In the genomic region with DNA sequence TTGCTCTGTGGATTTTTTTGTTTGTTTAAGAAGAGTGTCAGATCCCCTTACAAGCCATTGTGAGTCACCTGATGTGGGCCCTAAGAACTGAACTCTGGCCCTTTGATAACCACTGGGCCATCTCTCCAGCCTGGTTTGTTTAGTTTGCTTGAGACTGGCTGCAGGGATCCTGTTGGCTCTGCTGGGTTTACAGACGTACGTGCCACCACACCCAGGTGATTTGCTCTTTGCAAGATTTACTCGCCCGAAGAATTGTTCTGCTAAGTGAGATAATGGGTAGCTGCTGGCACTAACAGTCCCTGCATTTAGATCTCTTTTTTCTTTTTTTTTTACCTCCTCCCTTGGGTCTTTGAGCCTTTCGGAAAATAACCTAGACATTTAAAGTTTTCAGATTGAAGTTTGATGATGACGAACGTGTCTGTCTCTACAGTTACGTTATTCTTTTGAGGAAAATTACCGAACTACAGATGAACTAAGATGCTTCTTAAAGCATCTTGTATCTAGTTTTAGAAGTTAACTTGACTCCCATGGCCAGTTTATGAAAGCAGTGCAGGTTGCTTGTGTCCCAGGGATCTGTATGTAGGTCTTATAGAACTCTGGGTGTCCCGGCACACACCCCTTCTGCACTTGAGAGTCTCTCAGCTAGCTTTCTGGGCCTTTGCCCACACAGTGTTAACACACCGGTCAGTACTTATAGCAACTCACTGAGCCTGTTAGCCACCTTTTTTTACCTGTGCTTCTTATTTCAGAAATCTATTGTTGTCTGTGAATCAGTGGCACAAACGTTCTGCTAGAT, we compare ENCODE assay signal across 10 mouse cellular contexts. TPM values are rescaled to one million over a fixed set of nuclear protein-coding genes. Genes with fewer than 3 reads are reported as not detected.
DNase-seq lines count a peak whose midpoint lies in the region; ATAC-seq lines count a peak whose summit lies in the region.
"Had no signal": no experiment of that assay in that cellular context is flagged by ENCODE, and none has a peak within 500 bp of the region (broad histone marks: within the 10 kb centered on the region; RNA-seq: fewer than 3 reads in every experiment).

No protein-coding gene starts in this region.

- no peak for DNase-seq in lung, postnatal 14 days
- DNase-seq in cerebellum, adult 9-11 months: no peak
- DNase-seq in layer of hippocampus, postnatal 36 days: no peak
- DNase-seq in adrenal gland, adult 18-20 months (ENCODE audit: low spot score in 2 of 2): no peak

- peak overlapping the region; percentile 69 for H3K4me2 ChIP-seq in lung, embryonic 16.5 days (ENCODE audit: low read depth, low read length)
- H3K4me2 ChIP-seq in limb, embryonic 15.5 days: peak overlapping the region; percentile 77
- peak overlapping the region; percentile 78 for H3K4me2 ChIP-seq in stomach, embryonic 15.5 days

- 75% methylated on average over 12 of the region's 12 CpGs for WGBS in lung, embryonic 16.5 days
- WGBS in limb, embryonic 15.5 days: 84% methylated on average over 12 of the region's 12 CpGs
- 74% methylated on average over 12 of the region's 12 CpGs for WGBS in stomach, embryonic 15.5 days

- H3K4me1 ChIP-seq in lung, embryonic 16.5 days (replicated peaks; ENCODE audit: control insufficient read depth, insufficient read depth, low read length): peaks cover 22% of the 10 kb centered on the region
- H3K4me1 ChIP-seq in erythroblast, embryonic 14.5 days (ENCODE audit: control insufficient read depth): peaks cover 76% of the 10 kb centered on the region
- peaks cover 24% of the 10 kb centered on the region for H3K4me1 ChIP-seq in limb, embryonic 15.5 days
- peaks cover 26% of the 10 kb centered on the region for H3K4me1 ChIP-seq in stomach, embryonic 15.5 days

- no peak for ATAC-seq in lung, embryonic 16.5 days (ENCODE audit: low read depth)
- no peak for ATAC-seq in limb, embryonic 15.5 days (ENCODE audit: insufficient number of reproducible peaks, low FRiP score, low TSS enrichment, low read depth)
- peak; percentile 23; the same call in 1 of the 2 replicates for ATAC-seq in stomach, embryonic 15.5 days (ENCODE audit: insufficient read depth, low FRiP score, low read depth)

- no peak overlapping the region for H3K27ac ChIP-seq in lung, embryonic 16.5 days (ENCODE audit: low read length)
- no peak overlapping the region for H3K27ac ChIP-seq in limb, embryonic 15.5 days
- H3K27ac ChIP-seq in stomach, embryonic 15.5 days: peak overlapping the region; percentile 91; the same call in 1 of the 2 replicates

- H3K9ac ChIP-seq in lung, embryonic 16.5 days (ENCODE audit: low read length): peak overlapping the region; percentile 83
- no peak overlapping the region for H3K9ac ChIP-seq in limb, embryonic 15.5 days
- H3K9ac ChIP-seq in stomach, embryonic 15.5 days: no peak overlapping the region

- H3K9me3 ChIP-seq in lung, embryonic 16.5 days (ENCODE audit: control insufficient read depth, low read length): no peaks in the 10 kb centered on the region
- peaks cover 3% of the 10 kb centered on the region for H3K9me3 ChIP-seq in erythroblast, embryonic 14.5 days (ENCODE audit: control insufficient read depth, low read length)
- no peaks in the 10 kb centered on the region for H3K9me3 ChIP-seq in limb, embryonic 15.5 days
- no peaks in the 10 kb centered on the region for H3K9me3 ChIP-seq in stomach, embryonic 15.5 days

- no peaks in the 10 kb centered on the region for H3K27me3 ChIP-seq in lung, embryonic 16.5 days (ENCODE audit: control insufficient read depth, insufficient read depth, low read depth, low read length)
- H3K27me3 ChIP-seq in erythroblast, embryonic 14.5 days (ENCODE audit: control insufficient read depth): no peaks in the 10 kb centered on the region
- H3K27me3 ChIP-seq in limb, embryonic 15.5 days: no peaks in the 10 kb centered on the region
- no peaks in the 10 kb centered on the region for H3K27me3 ChIP-seq in stomach, embryonic 15.5 days (replicated peaks)

- H3K4me3 ChIP-seq in lung, embryonic 16.5 days (ENCODE audit: low read length): peak overlapping the region; percentile 71; the same call in 1 of the 2 replicates
- peak overlapping the region; percentile 79 for H3K4me3 ChIP-seq in erythroblast, embryonic 14.5 days (replicated peaks)
- H3K4me3 ChIP-seq in limb, embryonic 15.5 days: peak overlapping the region; percentile 96; the same call in 1 of the 2 replicates
- peak overlapping the region; percentile 96; the same call in 1 of the 2 replicates for H3K4me3 ChIP-seq in stomach, embryonic 15.5 days (replicated peaks)

- H3K36me3 ChIP-seq in lung, embryonic 16.5 days (ENCODE audit: control insufficient read depth, insufficient read depth, low read length): no peaks in the 10 kb centered on the region
- peaks cover 28% of the 10 kb centered on the region for H3K36me3 ChIP-seq in erythroblast, embryonic 14.5 days (ENCODE audit: control insufficient read depth)
- H3K36me3 ChIP-seq in limb, embryonic 15.5 days: no peaks in the 10 kb centered on the region
- H3K36me3 ChIP-seq in stomach, embryonic 15.5 days: no peaks in the 10 kb centered on the region

RNA-seq across cellular contexts. Expression of gene Ncoa4, which starts 1.6 kb away (rescaled TPM):
- polyA plus RNA-seq in lung, embryonic 16.5 days (2015; fragmentation: Nextera tagmentation; extraction: Ambion mirVana): 106 and 108 TPM in 2 replicates
- 6.9 and 7.6 TPM in 2 replicates for polyA plus RNA-seq in erythroblast, embryonic 14.5 days (2012)
- polyA plus RNA-seq in limb, embryonic 15.5 days (2015; fragmentation: Nextera tagmentation; extraction: Ambion mirVana): 99.3 and 104 TPM in 2 replicates
- 122 and 136 TPM in 2 replicates for polyA plus RNA-seq in stomach, embryonic 15.5 days (2015; fragmentation: Nextera tagmentation; extraction: Ambion mirVana)
- 100 to 1,000 TPM; 102 to 111 TPM for total RNA-seq in layer of hippocampus, postnatal 36 days (2021)
- total RNA-seq in adrenal gland, adult 18-20 months (2021): 100 to 1,000 TPM; 219 to 247 TPM

RNA-seq across cellular contexts. Expression of gene Msmb, which starts 19.5 kb away (rescaled TPM):
- not detected in 2 replicates for polyA plus RNA-seq in lung, embryonic 16.5 days (2015; fragmentation: Nextera tagmentation; extraction: Ambion mirVana)
- polyA plus RNA-seq in erythroblast, embryonic 14.5 days (2012): not detected in 2 replicates
- polyA plus RNA-seq in limb, embryonic 15.5 days (2015; fragmentation: Nextera tagmentation; extraction: Ambion mirVana): not detected in 2 replicates
- not detected in 2 replicates for polyA plus RNA-seq in stomach, embryonic 15.5 days (2015; fragmentation: Nextera tagmentation; extraction: Ambion mirVana)
- not detected for total RNA-seq in layer of hippocampus, postnatal 36 days (2021)
- total RNA-seq in adrenal gland, adult 18-20 months (2021): not detected
- total RNA-seq: layer of hippocampus, postnatal 14 days had no signal
- polyA plus RNA-seq: brain, embryonic 14.5 days had no signal

RNA-seq across cellular contexts. Expression of gene Timm23, which starts 40.4 kb away (rescaled TPM):
- polyA plus RNA-seq in lung, embryonic 16.5 days (2015; fragmentation: Nextera tagmentation; extraction: Ambion mirVana): 208 and 224 TPM in 2 replicates
- polyA plus RNA-seq in erythroblast, embryonic 14.5 days (2012): 15.2 and 17.5 TPM in 2 replicates
- polyA plus RNA-seq in limb, embryonic 15.5 days (2015; fragmentation: Nextera tagmentation; extraction: Ambion mirVana): 269 and 291 TPM in 2 replicates
- polyA plus RNA-seq in stomach, embryonic 15.5 days (2015; fragmentation: Nextera tagmentation; extraction: Ambion mirVana): 203 and 260 TPM in 2 replicates
- total RNA-seq in layer of hippocampus, postnatal 36 days (2021): 10 to 100 TPM; 71.3 to 81.9 TPM
- total RNA-seq in adrenal gland, adult 18-20 months (2021): 100 to 1,000 TPM; 145 to 155 TPM

RNA-seq across cellular contexts. Expression of gene Parg, which starts 40.5 kb away (rescaled TPM):
- polyA plus RNA-seq in lung, embryonic 16.5 days (2015; fragmentation: Nextera tagmentation; extraction: Ambion mirVana): 29.9 and 32.9 TPM in 2 replicates
- 0.39 and 0.68 TPM in 2 replicates for polyA plus RNA-seq in erythroblast, embryonic 14.5 days (2012)
- 33.8 and 37.7 TPM in 2 replicates for polyA plus RNA-seq in limb, embryonic 15.5 days (2015; fragmentation: Nextera tagmentation; extraction: Ambion mirVana)
- polyA plus RNA-seq in stomach, embryonic 15.5 days (2015; fragmentation: Nextera tagmentation; extraction: Ambion mirVana): 34.2 and 41.6 TPM in 2 replicates
- 10 to 100 TPM; 43.0 to 49.8 TPM for total RNA-seq in layer of hippocampus, postnatal 36 days (2021)
- 10 to 100 TPM; 42.0 to 68.8 TPM for total RNA-seq in adrenal gland, adult 18-20 months (2021)

Comparison
In these comparisons a context has a peak if more than half of its experiments do, and no peak if none do; other contexts are left out.
1. RNA of gene Ncoa4, which starts 1.6 kb away (polyA plus RNA-seq): 122 to 136 TPM in stomach, embryonic 15.5 days, 106 to 108 TPM in lung, embryonic 16.5 days and 99.3 to 104 TPM in limb, embryonic 15.5 days; 6.9 to 7.6 TPM in erythroblast, embryonic 14.5 days; every median in the first group is over 10 times any median in the second.
2. RNA of gene Timm23, which starts 40.4 kb away (polyA plus RNA-seq): 269 to 291 TPM in limb, embryonic 15.5 days, 208 to 224 TPM in lung, embryonic 16.5 days and 203 to 260 TPM in stomach, embryonic 15.5 days; 15.2 to 17.5 TPM in erythroblast, embryonic 14.5 days; every median in the first group is over 10 times any median in the second.
3. Peak in every context shown above with its lines, with median percentiles within 50 percentile points of each other: H3K4me2 ChIP-seq and H3K4me3 ChIP-seq.